Mouse (Mus musculus) fibroblast of lung, adult 2 months (primary cell): ENCODE measurements at regions not wholly inside any gene's neighbourhood (a gene's known extent, or its start where the extent isn't known, plus 50 kb on each side); places are given as distances from the start of the nearest gene placed in this dataset.
A peak's percentile ranks its signal among the peaks of the same experiment; 100 is the strongest.

Experiments used
- DNase-seq: peaks from one replicate; pipeline ENCODE4 v3.0.0-alpha.2; 2011; ENCODE audit warnings: low read depth

DNA sequence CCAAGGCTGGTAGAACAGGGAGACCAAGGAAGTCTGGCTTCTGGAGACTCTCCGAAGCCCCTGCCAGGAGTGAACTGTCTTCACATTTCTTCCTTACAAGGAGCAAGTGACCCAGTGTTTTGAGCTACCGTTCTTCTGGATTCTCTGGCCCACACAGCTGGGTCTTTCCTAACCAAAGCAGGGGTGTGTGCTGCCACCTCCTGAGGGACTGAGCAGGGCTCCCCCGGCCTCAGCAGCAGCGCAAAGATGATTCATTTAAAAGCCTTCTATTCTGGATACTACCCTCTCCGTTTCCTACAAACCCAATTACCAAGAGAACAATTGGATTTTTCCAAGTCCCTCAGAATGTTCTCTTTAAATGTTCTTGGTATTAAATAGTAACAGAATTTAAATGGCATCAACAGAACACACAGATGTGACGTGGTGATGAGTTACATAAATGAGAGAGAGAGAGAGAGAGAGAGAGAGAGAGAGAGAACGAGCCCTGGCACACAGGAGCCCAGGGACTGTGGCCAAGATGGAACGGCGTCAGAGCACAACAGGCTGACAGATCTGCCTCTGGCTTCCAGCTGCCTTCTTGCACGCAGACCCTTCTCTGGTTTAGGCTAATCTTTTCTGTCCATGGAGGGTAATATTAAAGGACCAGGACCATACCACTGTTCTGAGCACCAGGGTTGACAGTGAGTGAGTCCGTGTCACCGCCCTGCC, 191.6 kb downstream of the Agtpbp1 start:
- no peak for DNase-seq

DNA sequence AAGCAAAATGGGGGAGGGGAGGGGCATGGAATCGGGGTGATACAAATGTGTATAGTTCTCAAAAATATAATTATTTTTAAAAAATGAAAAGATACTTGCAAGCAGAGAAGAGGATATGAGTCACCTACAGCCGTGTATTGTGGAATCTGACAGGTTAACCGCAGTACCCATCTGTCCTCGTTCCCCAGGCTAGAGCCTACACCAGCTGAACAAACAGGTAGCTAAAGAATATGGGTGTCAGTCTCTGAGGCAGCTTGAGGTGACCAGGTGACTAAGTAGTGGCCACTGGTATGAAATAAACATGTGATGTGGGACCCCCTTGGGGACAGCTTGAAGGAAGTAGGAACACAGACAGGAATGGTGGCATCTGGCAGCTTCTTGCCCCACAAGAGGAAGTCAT, 192.2 kb downstream of the Agtpbp1 start:
- no peak for DNase-seq

DNA sequence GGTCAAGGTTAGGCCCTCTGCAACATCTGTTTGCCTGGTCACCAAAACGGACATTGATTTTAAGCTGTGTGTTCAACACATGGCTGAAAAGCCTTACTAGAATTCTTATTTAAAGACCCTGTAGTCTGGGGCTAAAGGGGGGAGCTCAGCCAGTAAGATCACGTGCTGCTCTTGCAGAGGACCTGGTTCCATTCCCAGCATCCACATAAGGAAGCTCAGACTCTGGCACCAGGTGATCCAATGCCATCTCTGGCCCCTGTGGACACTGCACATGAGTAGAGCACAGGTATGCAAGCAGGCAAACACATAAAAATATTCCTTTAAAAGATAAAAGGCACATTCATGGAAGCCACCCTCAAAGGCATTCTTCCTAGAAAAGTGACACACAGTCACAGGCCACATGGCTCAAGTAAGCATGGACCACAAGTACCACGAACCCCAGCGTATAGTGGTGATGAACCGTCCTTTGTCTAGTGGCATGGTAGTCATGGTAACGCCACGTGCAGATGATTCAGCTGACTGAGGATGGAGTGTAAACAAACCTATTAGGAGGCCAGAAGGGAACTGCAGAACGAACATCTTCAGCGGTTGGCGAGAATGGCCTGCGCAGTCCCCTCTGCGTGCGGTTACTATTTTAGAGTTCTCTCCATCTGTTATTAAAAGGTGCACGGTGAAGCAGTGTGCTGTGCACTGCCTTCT, 197.3 kb downstream of the Agtpbp1 start:
- DNase-seq, result no peak

DNA sequence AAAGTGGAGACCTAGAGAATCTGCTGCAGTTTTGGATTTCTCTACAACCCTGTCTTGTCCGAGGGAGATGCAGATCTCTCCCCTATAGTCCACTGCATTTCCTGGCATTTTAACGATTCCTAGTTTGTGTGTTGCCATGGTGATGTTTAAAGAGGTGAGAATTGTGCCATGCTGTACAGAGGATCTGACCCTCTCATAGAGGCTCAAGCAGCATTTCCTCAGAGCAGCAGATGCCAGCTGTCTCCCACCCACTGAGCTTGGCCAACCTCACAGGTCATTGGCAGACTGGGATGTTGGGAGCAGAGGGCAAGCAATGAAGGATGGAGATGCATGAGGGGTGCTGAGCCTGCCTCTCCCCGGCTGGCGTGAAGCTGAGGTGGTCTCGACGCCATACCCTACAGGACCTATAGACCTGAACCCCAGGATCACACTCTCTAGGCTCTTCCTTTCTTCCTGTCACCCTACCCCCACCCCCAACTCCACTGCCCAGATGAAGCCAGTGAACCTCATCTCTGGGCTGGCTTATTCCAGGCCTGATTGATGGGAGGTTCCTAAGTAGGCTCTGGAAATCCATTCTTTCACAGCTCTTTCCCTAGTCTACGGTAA, 198.0 kb downstream of the Agtpbp1 start:
- no peak for DNase-seq

DNA sequence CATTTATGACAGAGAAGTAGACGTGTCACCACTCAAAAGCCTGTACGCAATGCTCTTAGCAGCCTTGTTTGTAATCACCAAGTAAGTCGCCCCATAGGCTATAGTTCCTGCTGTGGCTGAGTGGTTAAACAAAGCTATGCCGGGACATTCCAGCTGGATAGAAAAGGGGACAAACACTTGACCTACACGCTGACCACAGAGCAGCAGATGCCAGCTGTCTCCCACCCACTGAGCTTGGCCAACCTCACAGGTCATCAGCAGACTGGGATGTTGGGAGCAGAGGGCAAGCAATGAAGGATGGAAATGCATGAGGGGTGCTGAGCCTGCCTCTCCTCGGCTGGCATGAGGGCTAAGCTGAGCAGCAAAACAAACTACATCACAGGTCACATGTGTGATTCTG, 199.2 kb downstream of the Agtpbp1 start:
- DNase-seq, result no peak

DNA sequence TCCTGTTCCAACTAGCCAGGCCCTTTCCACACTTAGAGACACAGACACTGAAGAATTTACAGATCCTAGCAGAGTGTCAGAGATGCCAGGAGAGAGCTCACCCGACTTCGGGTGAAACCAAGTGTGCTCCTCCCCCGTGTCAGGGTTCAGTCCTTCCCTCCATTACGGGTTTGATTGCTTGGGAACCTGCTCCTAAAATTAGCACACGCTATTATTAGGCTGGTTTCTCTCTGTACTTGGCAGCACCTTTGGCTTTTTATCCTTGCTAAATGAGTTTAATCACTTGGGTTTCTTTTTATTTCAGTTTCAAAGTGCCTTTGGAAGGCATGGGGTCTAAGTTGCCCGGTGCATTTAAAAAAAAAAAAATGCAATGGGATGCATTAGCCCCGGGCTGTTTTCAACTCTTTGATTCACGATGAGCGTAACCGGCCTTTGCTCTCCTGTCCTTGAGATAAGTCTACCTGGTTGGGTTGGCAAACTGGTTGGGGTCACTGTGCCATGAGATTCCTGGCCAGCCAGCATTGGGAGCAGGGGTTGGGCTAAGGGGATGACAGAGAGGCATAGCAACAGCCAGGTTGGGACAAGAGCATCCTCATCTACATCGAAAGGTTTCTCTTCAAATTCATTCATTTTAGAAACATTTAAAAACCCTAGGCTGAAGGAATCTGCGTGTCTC, 214.7 kb downstream of the Agtpbp1 start:
- DNase-seq, result no peak

DNA sequence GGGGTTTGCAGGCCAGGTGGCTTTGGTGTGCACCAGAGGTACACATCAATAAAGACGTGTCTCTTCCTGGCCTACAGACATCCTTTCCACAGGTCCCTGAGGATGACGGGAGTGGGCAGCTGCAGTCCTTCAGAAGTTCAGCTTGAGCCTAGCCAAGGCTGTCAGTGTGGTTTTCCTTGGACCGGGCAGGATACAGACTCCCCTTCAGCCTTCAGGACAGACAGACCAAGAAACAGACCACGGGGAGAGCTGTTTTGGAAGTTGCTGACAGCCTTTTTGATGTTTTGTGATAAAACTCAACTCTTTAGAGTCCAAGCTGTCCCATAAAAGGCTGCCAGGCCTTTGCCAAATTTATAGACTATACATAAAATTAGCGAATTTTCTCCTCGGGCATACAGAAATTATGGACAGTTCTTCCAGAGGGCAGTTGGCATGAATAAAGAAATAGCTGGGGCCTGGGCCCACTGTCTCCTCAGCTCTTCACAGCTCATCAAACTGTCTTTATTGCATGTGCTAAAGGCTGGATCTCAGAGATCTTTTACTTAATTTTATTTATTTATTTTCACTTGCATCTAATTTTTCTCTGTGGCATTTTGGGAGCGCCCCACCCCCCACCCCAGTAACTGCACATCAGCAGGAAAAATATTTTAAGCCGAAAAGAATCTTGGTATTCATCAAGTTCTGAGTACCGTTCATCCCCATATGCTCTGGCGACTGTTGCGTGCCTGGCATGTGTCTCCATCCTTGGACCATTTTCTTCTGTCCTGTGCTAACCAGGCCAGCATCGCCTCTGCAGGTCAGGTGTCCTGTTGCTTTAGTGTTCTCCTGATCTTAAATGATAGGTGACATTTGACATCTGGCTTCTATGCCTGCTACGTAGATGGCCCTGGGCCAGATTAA, 216.2 kb downstream of the Agtpbp1 start:
- DNase-seq, result no peak

DNA sequence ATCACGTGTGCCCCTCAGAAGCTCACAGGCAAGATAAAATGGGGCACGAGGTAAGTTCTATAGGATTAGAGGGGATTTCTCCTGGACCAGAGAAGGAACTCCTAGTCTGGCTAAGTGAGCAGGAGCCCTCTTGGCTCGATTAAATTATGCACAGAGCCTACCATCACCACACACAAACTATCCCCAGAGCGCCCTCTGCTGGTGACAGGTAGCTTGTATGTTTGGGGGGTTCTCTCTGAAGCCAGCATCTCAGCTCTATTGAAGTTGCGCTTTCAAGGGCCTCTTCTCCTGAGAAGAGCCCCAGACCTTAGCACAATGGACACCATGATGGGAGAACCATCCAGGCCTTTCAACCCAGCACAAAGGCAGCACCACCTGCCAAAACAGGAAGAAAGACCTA, 219.6 kb downstream of the Agtpbp1 start:
- DNase-seq, result peak; percentile 13

DNA sequence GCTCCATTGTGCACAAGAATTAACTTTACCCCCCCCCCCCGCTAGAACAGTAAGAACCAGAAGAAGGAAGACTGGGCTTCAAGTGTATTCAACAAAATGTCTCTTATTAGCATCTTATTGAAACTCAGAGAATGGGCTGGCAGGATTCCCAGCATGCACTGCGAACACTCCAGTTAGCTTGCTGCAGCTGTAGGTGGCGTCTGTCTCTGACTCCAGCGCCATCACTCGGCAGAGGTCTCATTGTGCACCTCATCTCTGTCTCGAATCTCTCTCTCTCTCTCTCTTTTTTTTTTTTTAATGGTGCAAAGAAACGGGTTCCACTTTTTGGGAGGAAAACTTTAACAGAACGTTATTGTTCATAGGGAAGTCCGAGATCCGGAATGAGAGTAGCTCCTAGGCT, 221.6 kb downstream of the Agtpbp1 start:
- DNase-seq, result no peak

DNA sequence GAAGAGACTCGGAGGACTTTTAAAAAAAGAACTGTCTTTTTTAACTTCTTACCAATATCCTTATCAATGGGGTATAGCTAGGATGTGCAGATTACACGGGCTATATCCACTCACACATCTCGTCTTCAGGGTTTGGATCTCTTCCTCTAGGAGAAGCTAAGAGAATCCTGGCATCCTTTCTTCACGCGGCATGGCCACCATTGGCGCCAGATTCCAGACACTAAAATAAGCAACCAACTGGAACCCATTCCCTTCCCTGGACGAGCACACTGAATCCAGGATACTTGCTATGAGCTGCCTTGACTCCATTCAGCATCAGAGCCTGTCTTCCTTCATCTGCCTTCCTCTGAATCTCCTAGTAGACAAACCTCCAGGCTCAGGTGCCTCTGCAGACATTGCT, 223.7 kb downstream of the Agtpbp1 start:
- DNase-seq, result no peak

DNA sequence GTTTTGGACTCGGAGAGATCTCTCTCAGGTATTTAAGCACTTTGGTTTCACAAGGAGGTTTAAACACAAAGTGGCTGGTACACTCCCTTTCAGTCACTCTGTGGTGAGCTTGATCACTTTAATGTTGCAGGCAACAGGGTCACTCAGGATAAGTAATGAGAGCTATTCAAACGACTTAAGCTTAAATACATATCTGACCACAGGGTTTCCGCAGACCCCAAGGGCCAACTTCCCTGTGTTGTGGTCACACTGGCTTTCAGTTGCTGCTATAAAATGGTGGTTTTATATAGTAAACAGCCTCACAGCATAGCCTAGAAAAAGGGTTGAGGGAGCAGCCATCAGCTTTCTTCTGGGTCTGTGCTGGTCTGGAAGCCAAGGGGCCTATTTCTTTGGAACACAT, 225.0 kb downstream of the Agtpbp1 start:
- no peak for DNase-seq

DNA sequence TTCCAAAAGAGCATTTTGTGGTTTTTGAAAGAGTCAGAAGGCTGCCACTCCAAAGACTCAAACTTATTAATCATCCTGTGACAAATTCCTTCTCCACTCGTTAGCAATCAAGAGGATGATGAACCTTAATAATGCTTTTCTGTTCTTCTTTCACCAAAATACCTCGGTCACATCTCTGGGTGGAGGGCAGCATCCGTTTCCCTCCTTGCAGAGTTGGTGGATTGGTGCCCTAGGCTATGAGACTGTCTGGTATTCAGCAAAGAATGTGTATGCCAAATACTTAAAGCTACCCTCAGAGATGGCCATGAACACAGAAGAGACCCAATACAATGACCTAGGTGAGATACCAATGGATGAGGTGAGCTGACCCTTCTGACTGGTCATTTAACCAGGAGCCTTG, 226.6 kb downstream of the Agtpbp1 start:
- peak; percentile 5 for DNase-seq

DNA sequence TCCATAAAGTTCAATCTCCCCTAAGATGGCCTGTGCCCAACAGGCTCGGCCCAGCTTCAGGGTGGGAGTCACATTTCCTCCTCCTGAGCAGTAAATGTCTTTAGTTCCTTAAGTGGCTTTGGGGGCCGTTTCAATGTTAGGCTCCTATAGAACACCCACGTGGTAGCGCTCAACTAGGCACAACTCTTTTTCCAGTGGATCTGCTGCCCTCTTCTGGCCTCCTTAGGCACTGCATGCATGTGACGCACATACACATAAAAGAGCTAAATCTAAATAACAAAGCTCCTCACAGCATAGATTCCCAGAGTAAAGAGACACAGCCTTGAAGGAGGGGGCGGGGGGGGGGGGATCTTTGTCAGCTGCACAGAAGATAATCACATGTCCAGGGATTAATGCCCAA, 233.6 kb downstream of the Agtpbp1 start:
- DNase-seq, result no peak

DNA sequence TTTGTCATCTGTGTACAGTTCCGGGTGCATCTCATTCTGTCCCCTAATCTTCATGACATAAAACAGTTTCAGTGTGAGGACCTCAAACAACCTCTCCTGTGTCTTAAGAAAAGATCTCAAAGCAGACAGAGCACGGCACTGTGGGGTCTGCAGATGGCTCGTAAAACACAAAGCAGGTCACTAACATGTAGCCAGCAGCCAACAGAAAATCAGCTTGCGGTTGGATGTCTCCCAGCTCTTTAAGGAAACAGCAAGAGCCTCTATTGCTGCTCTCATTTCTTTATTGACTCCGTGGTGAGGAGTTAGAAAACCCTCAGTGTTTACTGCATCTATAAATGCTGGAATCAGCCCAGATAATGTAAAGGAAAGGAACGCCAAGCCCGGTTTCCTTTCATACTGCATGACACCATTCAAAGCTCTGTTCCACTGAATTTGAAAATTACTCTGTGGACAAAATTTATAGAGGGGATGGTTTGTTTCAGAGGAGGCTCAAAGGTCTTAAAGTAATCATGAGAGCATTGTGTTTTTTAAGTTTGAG, 234.3 kb downstream of the Agtpbp1 start:
- no peak for DNase-seq

DNA sequence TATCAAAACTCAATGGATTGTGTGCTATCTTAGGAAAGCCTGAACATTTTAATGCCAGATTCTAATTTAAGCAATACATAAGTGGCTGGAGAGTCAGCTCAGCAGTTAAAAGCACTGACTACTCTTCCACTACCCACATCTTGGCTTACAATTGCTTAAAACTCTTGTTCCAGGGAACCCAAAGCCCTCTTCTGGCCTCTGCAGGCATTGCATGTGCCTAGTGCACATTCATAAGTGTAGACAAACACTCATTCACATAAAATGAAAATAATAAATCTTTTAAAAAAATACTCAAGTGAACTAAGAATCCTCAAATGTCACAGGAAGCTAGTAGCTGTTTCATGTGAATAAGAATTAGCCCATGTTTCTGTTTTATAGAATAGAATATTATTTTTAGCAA, 236.5 kb downstream of the Agtpbp1 start:
- DNase-seq, result no peak

DNA sequence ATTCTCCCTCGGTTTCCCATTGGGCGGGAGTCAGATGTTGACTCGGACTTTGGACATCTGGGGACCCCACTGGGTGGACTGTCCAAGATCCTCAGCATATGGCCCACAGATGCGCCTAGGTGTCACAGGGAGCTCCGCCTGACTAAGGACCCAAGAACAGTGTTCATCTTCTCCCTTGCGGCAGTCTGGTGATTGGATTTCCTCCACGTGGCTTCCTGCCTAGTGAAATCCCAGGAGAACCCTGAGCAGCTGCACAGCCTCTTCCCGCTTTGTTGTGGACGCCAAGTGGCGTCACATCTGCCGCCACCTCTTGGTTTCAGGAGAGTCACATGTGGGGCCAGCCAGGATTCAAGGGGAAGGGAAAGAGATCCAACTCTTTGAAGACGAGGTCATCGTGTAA, 243.2 kb downstream of the Agtpbp1 start:
- DNase-seq, result no peak

DNA sequence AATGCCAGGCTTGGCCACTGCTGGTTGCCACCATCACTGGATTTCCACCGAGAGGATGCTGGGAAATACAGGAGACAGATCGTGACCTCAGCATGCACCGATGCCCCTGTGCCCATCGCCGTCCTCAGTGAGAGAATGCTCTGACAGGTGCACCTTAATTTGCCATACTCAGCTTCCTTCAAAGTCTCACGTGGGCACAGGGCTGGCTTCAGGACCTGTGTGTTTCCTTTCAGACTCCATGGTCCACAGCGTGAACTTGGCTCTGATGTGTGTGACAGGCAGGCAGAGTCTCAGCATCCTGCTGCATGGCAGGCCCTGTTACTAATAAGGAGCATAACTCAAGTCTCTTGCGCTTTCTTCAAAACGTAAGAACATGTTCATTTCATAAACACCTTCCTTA, 246.6 kb downstream of the Agtpbp1 start:
- DNase-seq, result no peak

DNA sequence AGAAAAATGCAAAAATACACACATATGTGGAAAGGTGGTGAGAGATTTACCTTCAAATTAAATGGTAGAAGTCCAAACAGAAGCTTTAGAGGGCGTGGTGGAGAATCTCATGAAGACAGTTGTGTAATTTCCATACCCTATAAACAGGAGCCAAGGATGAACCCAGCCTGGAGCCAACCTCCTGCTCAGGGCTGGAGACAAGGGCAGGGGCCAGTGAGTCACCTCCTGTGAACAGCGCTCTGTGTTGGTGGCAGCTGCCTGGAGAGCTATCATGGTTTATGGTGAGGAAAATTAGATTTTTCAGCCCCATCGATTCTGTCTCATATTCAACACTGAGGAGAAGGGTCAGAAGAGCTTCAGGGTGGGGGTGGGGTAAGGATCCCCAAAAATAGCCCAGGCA, 261.1 kb downstream of the Agtpbp1 start:
- DNase-seq, result no peak

DNA sequence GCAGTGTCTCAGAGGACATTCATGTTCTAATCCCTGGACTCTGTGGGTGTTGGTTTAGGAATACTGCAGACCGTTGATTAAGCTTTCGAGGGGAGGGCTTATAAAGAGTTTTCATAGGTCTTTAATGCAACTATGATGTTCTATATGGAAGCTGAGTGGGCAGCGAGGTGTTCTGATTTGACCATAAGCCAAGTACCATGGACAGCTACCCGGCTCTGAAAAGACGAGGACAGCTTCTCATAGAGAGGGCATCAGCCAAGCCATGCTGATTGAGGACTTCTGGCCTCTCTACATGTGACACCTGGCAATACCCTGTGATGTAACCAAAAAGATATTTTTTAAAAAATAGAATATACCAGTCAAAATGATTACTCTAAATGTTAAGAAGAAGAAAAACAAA, 261.6 kb downstream of the Agtpbp1 start:
- no peak for DNase-seq

DNA sequence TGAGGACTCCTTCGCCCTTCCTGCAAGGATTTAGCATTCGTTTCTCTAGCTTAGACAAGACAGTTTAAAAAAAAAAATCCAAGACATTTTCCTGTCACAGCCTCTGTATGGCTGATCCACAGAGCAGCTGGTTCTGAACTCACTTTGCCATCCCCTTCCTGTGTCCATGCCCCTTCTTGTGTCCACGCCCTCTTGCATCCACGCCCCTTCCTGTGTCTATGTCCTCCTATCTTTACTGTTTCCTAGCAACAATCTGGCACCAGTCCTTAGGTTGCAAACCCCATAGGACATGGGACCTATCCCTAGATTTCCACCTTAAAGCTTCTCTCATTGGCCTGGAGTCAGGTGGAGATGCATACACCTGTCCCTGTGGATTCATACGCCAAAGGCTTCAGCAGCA, 264.8 kb downstream of the Agtpbp1 start:
- no peak for DNase-seq

DNA sequence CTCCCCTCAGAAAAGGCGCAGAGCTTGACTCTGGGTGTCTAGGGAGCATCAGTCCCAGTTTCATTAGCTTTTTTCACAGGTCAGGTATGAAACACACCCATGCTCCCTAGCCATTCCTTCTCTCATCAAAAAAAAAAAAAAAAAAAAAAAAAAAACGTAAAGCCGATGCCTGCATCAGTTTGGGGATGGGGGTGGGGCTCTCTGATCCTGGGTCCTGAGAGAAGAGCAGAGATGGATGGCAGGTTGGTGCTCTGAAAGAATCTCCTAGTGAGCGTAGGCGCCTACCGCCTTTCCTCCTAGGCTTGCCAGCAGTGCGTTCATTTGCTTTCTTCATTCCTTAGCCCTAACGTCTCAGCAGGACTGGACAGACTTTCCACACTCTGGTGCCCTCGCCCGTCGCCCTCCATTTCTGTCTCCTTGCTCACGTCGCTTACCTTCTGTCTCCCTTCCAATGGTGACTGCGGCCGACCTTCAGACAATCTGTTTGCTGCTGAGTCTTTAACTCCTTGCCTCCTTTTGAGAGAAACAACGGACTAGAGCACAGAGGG, 267.5 kb downstream of the Agtpbp1 start:
- no peak for DNase-seq
